Mouse (Mus musculus): Measurements from ENCODE around the gene Srgap1. TPM values are rescaled to one million over a fixed set of nuclear protein-coding genes. Genes with fewer than 3 reads are reported as not detected.
"Not testable (repeated sequence)": the region's sequence is repeated elsewhere in the genome, so short reads cannot be mapped to it uniquely, and the experiment has no call there.

Gene Srgap1
- total RNA-seq, 2 experiments from 2014 or later, result 6.9 to 8.7 TPM

DNA sequence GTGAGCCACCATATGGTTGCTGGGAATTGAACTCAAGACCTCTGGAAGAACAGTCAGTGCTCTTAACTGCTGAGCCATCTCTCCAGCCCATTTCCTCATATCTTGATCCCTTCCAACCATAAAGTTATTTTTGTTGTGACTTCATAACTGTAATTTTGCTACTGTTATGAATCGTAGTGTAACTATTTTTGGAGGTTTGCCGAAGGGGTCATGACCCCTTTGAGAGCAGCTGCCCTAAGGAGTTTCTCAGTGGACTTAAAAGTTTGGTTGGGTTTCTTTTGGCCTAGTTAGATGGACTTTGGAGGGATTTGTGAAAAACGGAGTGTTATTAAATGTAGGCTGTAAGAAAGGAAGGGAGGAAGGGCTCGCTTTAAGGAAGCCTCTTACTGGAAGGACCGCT, 277.4 kb downstream of the Srgap1 start:
- DNase-seq (ENCODE audit: low spot score in 2 of 2), result no peak

DNA sequence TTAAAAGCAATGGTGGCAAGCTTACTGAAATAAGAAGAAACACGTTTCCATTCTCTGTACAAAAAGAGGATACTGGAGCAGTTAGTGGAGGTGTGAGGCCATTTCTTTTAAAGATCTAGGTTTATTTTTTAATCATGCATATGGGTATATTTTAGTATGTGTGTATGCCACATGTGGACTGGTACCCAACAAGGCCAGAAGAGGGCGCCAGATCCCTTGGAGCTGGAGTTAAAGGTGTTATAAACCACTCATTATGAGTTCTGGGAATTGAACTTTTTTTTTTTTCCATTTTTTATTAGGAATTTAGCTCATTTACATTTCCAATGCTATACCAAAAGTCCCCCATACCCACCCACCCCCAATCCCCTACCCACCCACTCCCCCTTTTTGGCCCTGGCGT, 279.8 kb downstream of the Srgap1 start:
- DNase-seq (ENCODE audit: low spot score in 2 of 2), result not testable (repeated sequence)

DNA sequence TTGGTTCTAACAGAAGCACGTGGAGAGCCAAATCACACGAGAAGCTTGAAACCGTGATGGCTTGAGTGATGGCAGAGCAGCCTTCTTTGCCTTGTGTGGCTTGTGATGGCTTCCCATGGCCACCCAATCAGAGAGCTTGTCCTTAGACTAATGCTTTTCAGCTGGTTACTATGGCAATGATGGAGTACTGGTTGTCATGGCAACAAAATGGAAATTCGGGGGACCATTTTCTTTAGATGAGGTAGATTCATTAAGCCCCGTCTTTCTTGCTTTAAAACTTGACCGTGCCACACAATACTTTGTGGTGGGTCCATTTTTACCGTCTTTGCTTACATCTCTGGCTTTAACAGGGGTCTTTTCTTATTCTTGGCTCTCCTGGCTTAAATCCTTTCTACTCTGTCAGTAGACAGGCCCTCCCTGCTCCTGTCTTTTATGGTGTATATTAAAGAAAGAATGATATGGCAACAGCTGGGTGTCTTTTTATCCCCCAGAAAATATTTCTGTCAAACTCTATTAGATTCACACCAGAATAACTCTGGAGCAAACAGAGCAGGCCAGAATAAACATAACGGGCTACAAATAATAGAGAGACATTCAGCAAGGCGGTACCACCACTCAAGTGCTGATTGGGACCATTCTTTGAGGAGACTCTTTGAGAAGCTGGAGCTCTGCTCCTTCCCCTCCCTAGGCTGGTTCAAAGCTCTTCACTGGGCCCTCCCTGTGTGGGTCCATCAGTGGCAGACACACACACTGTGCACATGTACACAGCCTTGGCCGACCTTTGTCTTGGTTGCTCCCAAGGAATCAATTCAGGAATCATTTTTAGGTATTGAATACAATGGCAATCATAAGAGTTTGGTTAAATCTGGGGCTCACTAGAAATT, 281.7 kb downstream of the Srgap1 start:
- DNase-seq (ENCODE audit: low spot score in 2 of 2), result no peak

DNA sequence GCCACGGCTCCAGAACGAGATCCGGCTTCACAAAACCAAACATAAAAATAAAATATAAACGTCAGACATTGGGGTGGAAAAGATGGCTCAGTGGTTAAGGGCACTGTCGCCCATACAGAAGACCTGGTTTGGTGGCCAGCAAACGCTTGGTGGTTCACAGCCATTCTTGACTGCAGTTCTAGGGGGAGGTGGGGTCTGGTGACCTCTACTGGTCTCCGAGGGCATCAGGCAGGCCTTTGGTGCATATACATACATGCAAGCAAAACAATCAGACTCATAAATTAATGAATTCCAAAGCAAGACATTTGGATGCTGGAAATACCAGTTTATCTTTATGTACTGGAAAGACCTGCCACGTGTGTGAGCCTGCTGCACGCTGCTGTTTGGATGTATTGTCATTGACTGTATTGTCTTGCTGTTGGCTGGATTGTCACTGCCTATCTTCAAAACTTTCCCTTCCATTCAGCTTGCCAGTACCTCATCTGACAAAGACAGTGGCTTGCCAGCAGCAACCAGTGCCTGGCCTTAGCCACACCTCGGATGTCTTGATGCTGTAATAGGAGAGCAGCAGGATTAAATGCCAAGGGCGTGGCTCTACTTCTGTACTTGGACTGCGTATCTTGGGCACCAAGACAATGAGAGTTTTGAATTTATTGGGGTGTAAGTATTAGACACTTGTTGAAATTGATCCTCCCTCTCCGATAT, 282.5 kb downstream of the Srgap1 start:
- no peak for DNase-seq (ENCODE audit: low spot score in 2 of 2)

DNA sequence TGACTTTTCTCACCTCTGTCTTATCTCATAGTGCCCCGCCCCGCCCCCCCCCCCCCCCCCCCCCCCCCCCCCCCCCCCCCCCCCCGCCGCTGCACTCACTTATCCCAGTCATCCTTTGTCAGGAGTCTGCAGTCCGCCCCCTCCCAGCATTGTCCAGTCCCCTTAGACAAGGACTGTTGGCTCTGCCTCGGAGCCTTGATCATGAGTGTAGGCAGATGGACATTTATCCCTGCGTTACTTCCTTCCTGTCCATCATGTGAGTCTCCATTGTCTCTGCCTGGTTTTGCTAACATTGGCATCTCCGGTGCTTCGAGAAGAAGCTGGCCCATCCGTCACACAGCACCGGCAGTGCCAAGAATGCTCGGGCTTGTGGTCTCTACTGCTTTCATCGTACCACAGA, 283.9 kb downstream of the Srgap1 start:
- no peak for DNase-seq (ENCODE audit: low spot score in 2 of 2)

DNA sequence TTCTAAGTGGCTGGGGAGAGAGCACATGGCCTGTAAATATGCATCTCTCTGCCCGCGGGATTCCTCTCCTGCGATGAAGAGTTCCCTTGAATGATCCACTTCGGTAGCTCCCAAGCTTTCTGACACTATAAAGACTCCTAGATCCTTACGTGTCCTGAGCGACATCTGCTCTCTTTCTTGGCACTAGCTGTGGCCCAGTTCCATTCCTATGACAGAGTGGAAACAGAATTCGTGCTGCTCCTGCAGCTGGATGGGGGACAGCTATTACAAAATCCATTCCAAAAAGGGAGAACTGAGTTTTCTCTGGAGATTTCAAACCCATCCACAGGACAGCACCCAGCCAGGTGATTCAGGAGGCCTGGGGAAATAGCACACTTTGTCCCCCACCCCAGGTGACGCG, 285.0 kb downstream of the Srgap1 start:
- no peak for DNase-seq (ENCODE audit: low spot score in 2 of 2)

DNA sequence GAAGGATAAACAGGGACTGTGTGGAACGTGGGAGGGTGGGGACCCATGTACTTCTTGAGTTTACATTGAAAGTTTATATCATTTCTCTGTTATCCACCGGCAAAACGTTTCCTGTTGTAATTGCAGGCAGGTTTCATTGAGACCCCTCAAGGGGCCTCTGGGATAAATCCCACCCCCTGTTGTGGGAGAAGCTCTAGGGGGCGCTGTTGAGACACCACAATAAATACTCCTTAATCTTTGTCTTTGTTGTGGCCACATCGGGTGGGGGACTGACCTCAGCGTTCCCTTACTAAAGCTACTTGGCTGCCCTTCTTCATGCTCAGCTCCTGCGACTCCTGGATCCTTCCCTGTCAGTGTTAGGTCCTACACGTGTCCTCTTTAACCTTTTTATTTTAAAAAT, 288.0 kb downstream of the Srgap1 start:
- DNase-seq (ENCODE audit: low spot score in 2 of 2), result no peak

DNA sequence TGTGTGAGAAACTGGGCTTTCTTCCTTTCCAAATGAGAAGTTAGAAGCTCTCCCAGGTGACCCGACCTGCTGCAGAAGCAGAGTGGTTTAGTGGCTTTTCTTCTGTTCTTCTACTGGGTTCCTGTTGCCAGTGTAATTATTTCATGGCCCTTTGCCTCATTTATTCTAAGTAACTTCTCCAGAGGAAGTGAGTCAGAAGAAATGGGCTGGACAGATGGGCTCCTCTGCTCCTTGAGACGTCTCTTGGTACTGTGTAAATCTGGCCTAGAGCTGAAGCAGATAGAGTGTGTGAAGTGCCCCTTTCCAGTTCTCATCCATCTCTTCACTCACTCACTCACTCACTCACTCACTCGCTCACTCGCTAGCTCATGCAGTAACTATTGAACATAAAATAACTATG, 290.4 kb downstream of the Srgap1 start:
- no peak for DNase-seq (ENCODE audit: low spot score in 2 of 2)

DNA sequence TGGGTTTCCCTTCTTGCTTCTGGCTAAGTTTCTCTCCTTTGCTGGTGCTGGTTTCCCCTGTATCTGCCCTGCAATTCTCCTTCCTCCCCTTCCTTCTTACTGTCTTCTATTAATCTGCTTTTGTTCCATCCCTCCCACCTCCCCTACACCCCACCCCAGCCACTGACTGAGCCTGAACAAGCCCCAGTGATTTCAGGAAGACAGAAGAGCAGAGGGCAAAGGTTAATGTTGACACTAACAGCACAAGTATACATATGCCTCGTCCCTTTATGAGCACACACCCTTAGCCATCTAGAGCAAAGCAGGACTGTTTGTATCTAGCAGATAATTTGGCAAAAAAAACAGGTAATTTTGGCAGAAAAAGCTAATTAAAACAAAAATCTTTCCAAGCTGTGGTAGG, 291.3 kb downstream of the Srgap1 start:
- DNase-seq (ENCODE audit: low spot score in 2 of 2), result no peak

DNA sequence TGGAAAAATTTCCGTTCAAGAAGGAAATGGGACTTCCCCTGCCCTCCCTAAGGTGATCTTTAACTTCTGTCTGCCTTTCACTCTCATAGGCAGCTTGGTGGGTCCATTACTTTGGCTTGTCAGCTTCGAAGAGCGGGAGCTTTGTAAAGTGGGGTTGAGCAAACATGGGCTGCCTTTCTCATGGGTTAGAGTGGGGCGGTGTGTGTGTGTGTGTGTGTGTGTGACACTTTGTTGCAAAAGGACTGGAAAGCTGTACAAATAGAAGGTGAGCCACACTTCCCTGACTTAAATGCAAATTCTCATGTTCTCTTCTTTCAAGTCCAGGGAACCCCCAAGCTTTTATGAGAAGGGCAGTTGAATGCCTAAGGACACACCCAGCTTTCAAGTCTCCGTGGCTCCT, 292.9 kb downstream of the Srgap1 start:
- DNase-seq (ENCODE audit: low spot score in 2 of 2), result no peak

DNA sequence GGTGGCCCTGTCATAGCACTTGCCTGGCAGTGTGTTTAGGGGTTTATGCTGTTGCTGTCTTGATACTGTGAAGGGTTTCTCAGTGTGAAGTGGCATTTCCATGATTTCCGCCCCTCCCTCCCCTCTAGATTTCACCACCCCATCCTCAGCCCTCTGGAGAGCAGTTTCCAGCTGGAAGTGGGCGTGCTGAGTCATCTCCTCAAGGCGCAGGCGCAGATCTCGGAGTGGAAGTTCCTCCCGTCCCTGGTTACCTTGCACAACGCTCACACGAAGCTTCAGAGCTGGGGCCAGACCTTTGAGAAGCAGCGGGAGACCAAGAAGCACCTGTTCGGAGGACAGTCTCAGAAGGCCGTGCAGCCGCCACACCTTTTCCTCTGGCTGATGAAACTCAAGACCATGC, 296.9 kb downstream of the Srgap1 start:
- DNase-seq (ENCODE audit: low spot score in 2 of 2), result peak; percentile 80 to 81

DNA sequence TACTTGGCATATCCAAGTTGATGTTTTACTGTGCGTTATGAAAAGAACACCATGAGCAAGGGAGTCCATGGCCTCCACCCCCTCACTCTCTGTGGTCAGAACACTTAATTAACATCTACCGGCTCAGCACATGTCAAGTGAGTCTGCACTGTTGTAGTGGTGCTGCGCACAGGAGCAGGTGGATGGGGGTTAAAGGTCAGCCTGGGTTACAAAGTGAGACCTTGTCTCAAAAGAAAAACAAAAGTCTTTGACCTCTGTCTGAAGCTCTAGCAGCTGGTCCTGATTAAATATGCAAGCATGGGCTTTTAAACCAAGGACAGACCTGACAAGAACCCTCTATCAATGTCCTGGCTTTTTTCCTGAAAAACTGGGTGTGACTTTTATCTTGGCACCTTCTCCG, 304.8 kb downstream of the Srgap1 start:
- no peak for DNase-seq (ENCODE audit: low spot score in 2 of 2)

DNA sequence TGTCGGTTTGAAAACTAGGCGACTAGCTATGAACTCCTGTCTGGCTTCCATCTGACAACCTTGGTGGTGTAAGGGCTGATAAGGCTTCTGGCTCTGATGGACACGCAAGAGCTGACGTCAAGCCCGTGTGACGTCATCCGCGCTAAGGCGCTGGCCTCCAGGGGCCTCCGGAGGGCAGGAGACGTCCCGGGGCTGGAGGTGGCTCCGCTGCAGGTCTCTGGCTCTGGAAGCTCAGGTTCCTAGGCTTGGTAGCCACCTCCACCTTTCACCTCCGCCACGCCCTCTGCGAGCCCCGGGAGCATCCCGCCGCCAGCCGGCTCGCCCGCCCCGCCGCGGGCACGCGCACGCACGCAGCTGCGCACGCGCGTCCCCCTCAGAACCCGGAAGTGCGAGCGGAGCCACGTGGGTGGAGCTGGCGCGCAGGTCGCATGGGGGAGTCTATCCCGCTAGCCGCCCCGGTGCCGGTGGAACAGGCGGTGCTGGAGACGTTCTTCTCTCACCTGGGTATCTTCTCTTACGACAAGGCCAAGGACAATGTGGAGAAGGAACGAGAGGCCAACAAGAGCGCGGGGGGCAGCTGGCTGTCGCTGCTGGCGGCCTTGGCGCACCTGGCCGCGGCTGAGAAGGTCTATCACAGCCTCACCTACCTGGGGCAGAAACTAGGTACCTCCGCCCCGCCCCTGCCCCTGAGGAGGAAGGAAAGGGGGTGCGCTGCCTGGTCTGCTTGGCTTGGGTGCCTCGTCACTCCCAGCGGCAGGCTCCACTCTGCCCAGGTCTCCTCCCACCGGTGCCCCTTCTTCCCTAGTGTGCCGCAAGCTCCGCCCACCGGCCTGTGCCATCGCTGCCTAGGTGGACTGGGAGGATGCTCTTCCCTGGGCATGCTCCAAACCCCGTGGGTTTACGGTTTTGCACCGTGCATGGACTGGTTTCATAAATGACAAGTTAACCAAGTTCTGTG, 307.3 kb downstream of the Srgap1 start, which contains the start of gene BC048403:
BC048403 (plus strand) TSS at position 390 of the 958 bp plus-strand sequence.
- peak; percentile 85 to 89 for DNase-seq (ENCODE audit: low spot score in 2 of 2)

DNA sequence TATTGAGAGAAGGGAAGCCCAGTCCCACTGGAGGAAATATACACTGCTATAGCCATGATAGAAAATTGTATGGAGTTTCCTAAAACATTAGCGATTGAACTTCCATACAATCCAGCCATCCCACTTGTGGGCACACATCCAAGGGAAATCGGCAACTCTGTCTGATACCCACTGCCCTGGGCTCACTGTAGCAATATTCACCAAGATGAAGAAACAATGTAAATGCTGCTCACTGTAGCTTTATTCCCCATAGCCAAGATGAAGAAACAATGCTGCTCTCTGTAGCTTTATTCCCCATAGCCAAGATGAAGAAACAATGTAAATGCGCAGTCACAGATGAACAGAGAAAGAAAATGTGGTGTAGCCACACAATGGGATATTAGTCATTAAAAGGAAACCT, 309.9 kb downstream of the Srgap1 start:
- no peak for DNase-seq (ENCODE audit: low spot score in 2 of 2)

DNA sequence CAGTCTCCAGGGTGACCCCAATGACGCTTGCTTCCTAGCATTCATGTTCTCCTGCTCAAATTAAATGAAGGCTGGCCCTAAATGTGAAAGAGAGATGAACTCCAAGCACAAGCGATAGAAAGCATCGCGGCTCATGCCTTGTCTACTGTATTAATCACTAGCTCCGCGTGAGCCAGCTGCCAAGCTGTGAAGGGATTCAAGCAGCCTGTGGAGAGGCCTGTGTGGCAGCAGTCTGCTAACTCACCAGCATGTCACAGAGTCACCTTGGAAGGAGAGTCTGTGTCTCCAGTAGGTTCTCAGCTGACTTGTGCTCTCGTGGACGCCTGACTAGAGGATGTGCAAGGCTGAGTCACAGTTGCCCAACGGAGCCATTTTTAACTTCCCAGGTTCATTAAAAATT, 314.6 kb downstream of the Srgap1 start:
- no peak for DNase-seq (ENCODE audit: low spot score in 2 of 2)

DNA sequence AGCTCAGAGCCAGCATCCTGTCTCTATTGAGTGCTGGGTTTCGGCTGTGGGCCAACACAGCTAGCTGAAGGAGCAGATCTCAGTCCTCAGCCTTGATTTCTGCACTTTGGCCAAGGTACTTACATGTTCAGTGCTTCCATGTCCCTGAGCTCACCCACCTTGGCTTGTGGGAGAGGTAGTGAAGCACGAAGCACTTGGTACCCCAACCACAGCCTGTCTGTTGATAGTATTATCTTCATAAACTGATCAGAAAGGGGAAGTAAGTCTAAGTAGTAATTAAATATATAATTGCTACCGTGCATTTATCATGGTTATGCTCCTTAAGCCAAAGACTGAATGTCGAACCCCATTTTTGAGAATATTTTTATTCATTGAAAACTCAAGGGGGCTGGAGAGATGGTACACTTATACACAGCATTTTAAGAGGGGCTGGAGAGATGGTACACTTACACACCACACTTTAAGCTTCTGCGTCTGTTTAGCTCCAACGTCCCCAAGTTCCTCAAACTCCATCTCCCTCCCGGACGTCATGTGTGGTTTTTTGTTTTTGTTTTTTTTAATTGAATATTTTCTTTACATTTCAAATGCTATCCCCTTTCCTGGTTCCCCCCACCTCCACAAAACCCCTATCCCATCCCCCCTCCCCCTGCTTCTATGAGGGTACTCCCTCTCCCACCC, 315.9 kb downstream of the Srgap1 start:
- DNase-seq (ENCODE audit: low spot score in 2 of 2), result no peak

Other genes starting within 250 kb of the Srgap1 start
- gene Rxylt1, start 50.1 kb upstream of the Srgap1 start, total RNA-seq (2021), result 10 to 100 TPM; 33.5 to 40.2 TPM